Mouse (Mus musculus) cortical plate, adult 2 months (tissue): ENCODE results near the gene Il2. TPM values are rescaled to one million over a fixed set of nuclear protein-coding genes. Genes with fewer than 3 reads are reported as not detected.

ENCODE experiments used
- H3K27ac ChIP-seq: fragments of 200-500 bp; 2 replicates; pipeline ENCODE4 v1.5.1; 2012; ENCODE audit warnings: low read length, control low read depth, inconsistent platforms; ENCODE audit not compliant: insufficient read depth
- H3K4me1 ChIP-seq: fragments of 200-500 bp; 2 replicates; pipeline ENCODE4 v1.6.1; 2011; ENCODE audit warnings: low read length; ENCODE audit not compliant: control insufficient read depth, insufficient read depth
- H3K4me3 ChIP-seq: fragments of 200-500 bp; 2 replicates; pipeline ENCODE4 v1.5.1; 2011; ENCODE audit warnings: mild to moderate bottlenecking, low read length, control low read depth; ENCODE audit not compliant: insufficient read depth
- CTCF ChIP-seq: fragments of 200-500 bp; IDR thresholded peaks from 2 replicates; pipeline ENCODE4 v1.5.1; 2011; ENCODE audit warnings: mild to moderate bottlenecking, control low read depth, low read length; ENCODE audit not compliant: insufficient read depth; ENCODE audit errors: extremely low read depth
- POLR2A ChIP-seq: fragments of 200-500 bp; IDR thresholded peaks from 2 replicates; pipeline ENCODE4 v1.6.1; 2011; ENCODE audit warnings: mild to moderate bottlenecking, low read length, control low read depth; ENCODE audit not compliant: insufficient read depth; ENCODE audit errors: extremely low read depth
- polyA plus RNA-seq: library from polyadenylated mRNA; depleted of rRNA; stranded (reverse); fragments of >200 nt; gene quantifications from 2 replicates; pipeline ENCODE4 v1.2.3, GENCODE M21; 2012; rRNA removed

The Il2 gene
- polyA plus RNA-seq, 1 experiment = 0.31 TPM

DNA sequence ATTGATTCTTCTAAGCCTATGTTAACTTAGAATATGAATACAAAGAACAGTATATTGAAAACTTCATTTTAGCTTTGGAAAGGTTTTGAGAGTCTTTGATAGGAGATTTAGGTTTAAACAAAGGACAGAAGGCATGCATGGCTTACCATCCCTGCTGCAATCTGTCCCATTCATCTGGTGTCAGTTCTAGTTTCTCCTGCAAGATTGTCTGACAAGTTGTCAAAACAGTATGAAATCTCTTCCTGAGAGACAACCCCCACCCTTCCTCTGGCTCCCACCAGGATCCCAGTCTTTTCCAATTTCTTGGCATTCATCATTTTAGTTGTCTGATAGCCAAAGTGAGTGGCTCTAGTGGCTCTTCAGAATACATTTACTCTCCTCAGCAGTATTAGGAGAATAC, 35.0 kb downstream of the Il2 start:
- H3K4me3 ChIP-seq = no peak overlapping the region
- no peaks in the 10 kb centered on the region for H3K4me1 ChIP-seq
- no peak overlapping the region for H3K27ac ChIP-seq
- TF ChIP-seq CTCF (no peak), POLR2A (no peak)

DNA sequence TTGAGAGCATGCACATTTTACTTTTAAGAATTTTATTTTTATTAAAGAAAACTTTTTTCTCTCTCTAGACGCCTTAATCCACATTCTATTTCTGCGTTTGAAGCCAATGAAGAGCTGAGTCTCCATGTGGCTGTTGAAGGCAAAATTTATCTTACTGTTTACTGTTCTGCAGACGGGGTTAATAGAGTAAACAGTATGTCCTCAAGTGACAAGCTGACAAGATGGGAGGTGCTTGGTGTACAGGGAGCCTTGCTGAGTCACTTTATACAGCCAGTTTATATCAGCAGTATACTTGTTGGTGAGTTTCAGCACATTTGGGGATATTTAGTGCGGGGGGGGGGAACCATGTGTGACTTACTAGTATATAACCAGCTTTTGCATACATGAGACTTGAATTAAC, 40.9 kb downstream of the Il2 start:
- Histone ChIP-seq H3K4me3 (no peak overlapping the region), H3K4me1 (no peaks in the 10 kb centered on the region), H3K27ac (no peak overlapping the region)
- TF ChIP-seq CTCF (no peak), POLR2A (no peak)

GRCm38 (mm10) chr3:37073211-37073610, 52.5 kb downstream of the Il2 start:
- TF ChIP-seq CTCF (peak; percentile 35; the same call in 1 of the 2 replicates), POLR2A (no peak)
- Histone ChIP-seq H3K4me1 (no peaks in the 10 kb centered on the region), H3K4me3 (no peak overlapping the region), H3K27ac (no peak overlapping the region)

Other genes with a start within 250 kb of the Il2 start
- gene Adad1, start 62.4 kb downstream of the Il2 start, polyA plus RNA-seq = not detected in 2 replicates
- gene Il21, start 106.7 kb upstream of the Il2 start, polyA plus RNA-seq = 0.08 TPM in 1 of 2 replicates, not detected in the other
- gene Bbs12, start 186.6 kb upstream of the Il2 start, polyA plus RNA-seq = 1.7 and 2.1 TPM in 2 replicates
- gene Cetn4, start 186.7 kb upstream of the Il2 start, polyA plus RNA-seq = 11.6 and 13.1 TPM in 2 replicates
- gene Fgf2, start 222.4 kb upstream of the Il2 start, polyA plus RNA-seq = 2.6 and 2.7 TPM in 2 replicates